Mouse (Mus musculus) inflammation-experienced regulatory T-cells, adult 16 weeks (primary cell): ENCODE data around the gene Calhm3. TPM values are rescaled to one million over a fixed set of nuclear protein-coding genes. Genes with fewer than 3 reads are reported as not detected.

Experiments
- polyA plus RNA-seq: library from polyadenylated mRNA; unstranded; fragments of 100-300 nt; shearing (Covaris generic); gene quantifications from one replicate; pipeline ENCODE4 v1.2.1, GENCODE M21; 2017

Calhm3 gene
- polyA plus RNA-seq: not detected

DNA sequence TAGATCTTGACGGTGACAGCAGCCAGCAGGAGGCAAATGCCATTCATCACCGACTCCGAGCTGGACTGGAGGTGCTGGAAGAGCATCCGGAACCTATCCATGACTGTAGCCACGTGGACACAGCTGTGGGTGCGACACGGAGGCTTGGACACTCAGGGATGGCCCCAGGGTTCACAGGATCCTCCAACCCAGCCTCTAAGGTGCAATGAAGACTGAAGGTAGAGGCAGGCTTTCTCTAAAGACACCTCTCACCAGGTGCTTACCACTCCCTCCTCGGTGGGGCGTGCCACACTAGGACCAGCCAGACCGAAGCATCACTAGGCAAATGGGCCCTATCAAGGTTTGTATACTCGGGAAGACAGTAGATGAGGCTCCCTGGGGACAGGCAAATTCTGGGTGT lies at the start of gene Calhm3:
Gene Calhm3 (minus strand): TSS at position 101 of the 400 bp plus-strand sequence.

DNA sequence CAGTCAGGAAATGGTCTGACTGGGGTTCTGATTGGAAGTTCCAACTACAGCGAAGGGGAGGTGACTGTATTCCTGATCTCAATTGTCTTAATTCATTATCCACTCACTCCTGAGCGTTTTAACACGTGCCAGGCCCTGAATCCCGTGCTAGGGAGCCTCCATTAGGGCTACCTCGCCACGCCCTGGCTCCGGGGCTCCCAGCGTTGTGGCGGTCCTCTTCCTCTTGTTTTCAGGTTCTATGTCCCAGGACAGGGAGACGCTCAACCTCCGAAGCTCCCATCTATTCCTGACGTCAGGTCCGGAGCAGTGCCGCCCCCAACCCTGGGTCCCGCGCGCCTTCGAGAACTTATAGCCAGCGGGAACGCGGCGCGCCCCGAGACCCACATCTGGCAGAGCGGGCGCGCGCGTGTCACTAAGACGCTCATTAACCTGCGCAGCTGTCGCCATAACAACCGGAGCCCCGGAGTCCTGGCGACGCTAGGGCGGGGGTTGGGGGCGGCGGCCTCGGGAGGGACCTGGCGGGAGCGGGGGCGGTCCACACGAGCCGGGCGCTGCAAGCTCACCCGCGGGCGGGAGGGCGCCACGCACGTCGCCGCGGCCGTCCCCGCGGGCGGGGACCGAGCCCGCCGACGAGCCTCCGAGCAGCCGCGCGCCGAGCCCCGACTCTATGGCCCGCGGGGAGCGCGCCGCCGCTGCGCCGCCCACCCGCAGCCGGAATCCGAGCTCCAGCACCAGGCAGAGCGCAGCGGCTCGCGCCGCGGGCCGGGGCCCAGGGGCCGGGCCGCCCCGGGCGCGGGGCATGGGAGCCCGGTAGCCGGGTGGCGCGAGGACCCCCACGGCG lies 21.1 kb upstream of the Calhm3 start, which contains the start of gene Neurl1a:
Gene Neurl1a (plus strand): TSS at position 390 of the 841 bp plus-strand sequence.

DNA sequence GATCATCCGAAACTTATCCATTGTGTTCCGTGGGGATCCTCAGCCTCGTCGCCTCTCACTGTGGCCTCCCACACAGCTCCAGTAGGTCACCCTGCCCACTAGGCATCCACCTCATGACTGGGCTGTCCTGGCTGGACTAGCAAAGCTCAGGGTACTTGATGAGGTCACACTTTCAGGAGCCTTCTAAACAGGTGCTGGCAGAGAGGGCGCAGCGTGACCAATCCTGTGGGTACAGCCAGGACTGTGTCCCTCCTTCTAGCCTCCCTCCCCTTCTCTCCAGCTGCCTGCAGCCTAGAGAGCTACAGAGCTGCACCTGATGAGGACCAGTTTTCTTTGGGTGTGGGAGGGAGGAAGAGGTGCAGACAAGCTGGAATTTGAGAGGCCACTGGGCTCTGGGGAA lies 13.4 kb downstream of the Calhm3 start, which contains the start of gene Calhm1:
Gene Calhm1 (minus strand): TSS at position 101 of the 400 bp plus-strand sequence.

DNA sequence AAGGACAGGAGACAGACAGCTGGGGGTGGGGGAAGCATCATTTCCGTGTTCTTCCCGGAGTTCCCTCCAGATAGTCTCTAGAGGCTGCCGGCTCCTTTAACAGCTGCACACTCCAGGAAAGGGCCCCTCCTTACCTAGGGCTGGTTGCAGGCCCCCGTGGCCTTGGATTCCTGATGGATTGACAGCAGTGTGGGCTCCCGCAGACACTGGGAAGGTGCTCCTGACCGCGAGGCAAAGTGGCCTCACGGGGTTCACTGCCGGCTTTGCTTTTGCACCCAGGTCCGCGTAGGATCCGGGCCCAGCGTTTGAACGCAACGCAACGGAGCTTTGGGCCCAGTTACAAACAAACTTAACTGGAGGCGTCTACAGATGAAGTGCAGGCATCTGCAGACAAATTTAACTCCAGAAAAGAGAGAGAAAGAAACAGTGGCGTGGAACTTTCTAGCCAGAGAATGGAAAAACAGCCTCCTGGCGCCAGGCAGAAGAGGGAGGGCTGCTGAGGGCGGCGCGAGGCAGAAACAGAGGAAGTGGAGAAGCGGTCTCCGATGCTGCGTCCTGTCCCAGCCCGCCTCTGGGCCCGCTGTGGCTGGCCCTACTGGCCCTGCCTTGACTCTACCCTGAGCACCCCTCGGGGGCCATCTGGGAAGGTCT lies 19.7 kb downstream of the Calhm3 start, which contains the start of gene Calhm2:
Gene Calhm2 (minus strand): TSS at position 524 of the 651 bp plus-strand sequence.

Other genes with a start within 250 kb of the Calhm3 start
- gene Ina, start 143.1 kb downstream of the Calhm3 start, polyA plus RNA-seq: not detected
- gene Nt5c2, start 142.6 kb downstream of the Calhm3 start, polyA plus RNA-seq: 62.8 TPM
- 8.7 TPM for gene Pcgf6, start 106.9 kb downstream of the Calhm3 start, polyA plus RNA-seq
- gene Taf5, start 90.0 kb downstream of the Calhm3 start, polyA plus RNA-seq: 1.5 TPM
- 348 TPM for gene Usmg5, start 67.1 kb downstream of the Calhm3 start, polyA plus RNA-seq
- gene Pdcd11, start 67.0 kb downstream of the Calhm3 start, polyA plus RNA-seq: 26.4 TPM
- gene Calhm2, start 19.5 kb downstream of the Calhm3 start, polyA plus RNA-seq: 31.5 TPM
- not detected for gene Calhm1, start 13.5 kb downstream of the Calhm3 start, polyA plus RNA-seq
- not detected for gene Neurl1a, start 21.1 kb upstream of the Calhm3 start, polyA plus RNA-seq